Mouse (Mus musculus): ENCODE measurements around the gene Gm14326.
"Not testable (repeated sequence)": the region's sequence is repeated elsewhere in the genome, so short reads cannot be mapped to it uniquely, and the experiment has no call there.

DNA sequence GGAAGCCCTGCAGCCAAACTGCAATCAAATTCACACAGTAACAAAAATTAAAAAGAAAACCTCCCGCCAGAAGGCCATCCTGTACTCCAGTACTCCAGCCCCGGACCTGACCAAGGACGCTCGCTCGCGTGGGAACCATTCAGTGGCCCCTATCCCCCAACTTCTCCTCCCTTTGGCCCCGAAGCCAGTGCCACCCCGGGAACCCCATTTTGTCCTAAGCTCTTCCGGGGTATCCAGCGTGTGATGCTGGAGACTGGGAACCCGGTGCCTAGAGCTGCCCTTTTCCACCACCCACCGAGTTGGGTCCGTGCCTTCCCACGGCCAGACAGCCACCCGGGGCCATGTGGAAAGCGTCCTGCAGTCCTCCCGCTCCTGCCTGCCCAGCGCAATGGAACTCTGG lies 363 bp downstream of the Gm14326 start:
- not testable (repeated sequence) for TF ChIP-seq POLR2A (IDR thresholded peaks at IDR 0.05; ENCODE audit: insufficient read length, low read depth); MAX (IDR thresholded peaks at IDR 0.05; ENCODE audit: low read depth); E2F4 (IDR thresholded peaks at IDR 0.05; ENCODE audit: insufficient read depth); REST (IDR thresholded peaks at IDR 0.05; ENCODE audit: insufficient read depth, insufficient read length); POLR2AphosphoS2 (IDR thresholded peaks at IDR 0.05; ENCODE audit: insufficient read length, low read depth); MYOD1 (IDR thresholded peaks at IDR 0.05; ENCODE audit: control insufficient read depth in 1 of 3, insufficient read length in 2 of 3, low read depth in 2 of 3); USF1 (IDR thresholded peaks at IDR 0.05; ENCODE audit: low read depth)
